Mouse (Mus musculus): ENCODE measurements at regions not wholly inside any gene's neighbourhood (a gene's known extent, or its start where the extent isn't known, plus 50 kb on each side); places are given as distances from the start of the nearest gene placed in this dataset.

DNA sequence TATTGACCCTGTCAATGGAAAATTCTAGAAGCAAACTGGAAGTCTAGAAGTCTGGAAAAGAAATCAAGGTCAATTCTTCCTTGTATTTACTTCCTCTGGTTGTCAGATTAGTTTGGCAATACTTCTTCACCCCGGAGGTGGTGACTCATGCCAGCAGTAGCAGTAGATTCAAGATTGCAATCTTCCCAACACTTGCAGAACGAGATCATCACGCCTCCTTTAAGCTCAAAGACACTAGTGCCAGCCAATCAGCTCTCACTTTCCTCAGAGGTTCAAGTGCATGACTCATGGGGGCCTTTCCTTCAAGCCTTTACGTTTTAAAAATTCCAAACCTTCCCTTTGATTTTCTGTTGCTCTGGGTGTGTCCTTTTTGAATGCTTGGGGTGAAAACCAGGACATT, 64.9 kb upstream of the Rps6ka3 start:
- TF ChIP-seq POLR2A (IDR thresholded peaks at IDR 0.05; ENCODE audit: extremely low read depth, insufficient read depth, low read length) (no peak), CTCF (IDR thresholded peaks at IDR 0.05; ENCODE audit: low read depth, low read length) (no peak)
